Mouse (Mus musculus) small intestine, adult 2 months (tissue): ENCODE results near the gene Shf. TPM values are rescaled to one million over a fixed set of nuclear protein-coding genes. Genes with fewer than 3 reads are reported as not detected.

Source experiments
- H3K27ac ChIP-seq: fragments of 200-500 bp; 2 replicates; pipeline ENCODE4 v1.5.1; 2012; ENCODE audit warnings: low read depth, low read length, control low read depth, inconsistent platforms; ENCODE audit not compliant: insufficient read depth
- H3K27me3 ChIP-seq: fragments of 200-500 bp; 2 replicates; pipeline ENCODE4 v1.6.1; 2012; ENCODE audit warnings: mild to moderate bottlenecking, moderate library complexity, low read length, inconsistent platforms; ENCODE audit not compliant: control insufficient read depth, insufficient read depth
- H3K36me3 ChIP-seq: fragments of 200-500 bp; 2 replicates; pipeline ENCODE4 v1.6.1; 2012; ENCODE audit warnings: mild to moderate bottlenecking, low read length, control low read depth, inconsistent platforms; ENCODE audit not compliant: control insufficient read depth, insufficient read depth
- H3K4me1 ChIP-seq: fragments of 200-500 bp; 2 replicates; pipeline ENCODE4 v1.6.1; 2012; ENCODE audit warnings: low read length, inconsistent platforms, mixed read lengths; ENCODE audit not compliant: control insufficient read depth, insufficient read depth, insufficient read length
- H3K4me3 ChIP-seq: fragments of 200-500 bp; 2 replicates; pipeline ENCODE4 v1.5.1; 2012; ENCODE audit warnings: low read depth, mild to moderate bottlenecking, control low read depth, inconsistent platforms, low read length, moderate library complexity
- CTCF ChIP-seq: fragments of 200-500 bp; IDR thresholded peaks from 2 replicates; pipeline ENCODE4 v1.5.1; 2012; ENCODE audit warnings: low read depth, mild to moderate bottlenecking, control low read depth, inconsistent platforms, low read length, moderate library complexity, mixed read lengths; ENCODE audit not compliant: insufficient replicate concordance, insufficient read length; ENCODE audit errors: extremely low read depth
- POLR2A ChIP-seq: fragments of 200-500 bp; IDR thresholded peaks from 2 replicates; pipeline ENCODE4 v1.6.1; 2012; ENCODE audit warnings: low read depth, mild to moderate bottlenecking, control low read depth, inconsistent platforms, low read length, moderate library complexity
- WGBS: fragments of 180-500 bp; shearing (Covaris S2); methylation state at CpG from one replicate; pipeline ENCODE4 v1.1.7; 2018; 5-methylcytosine and 5-hydroxymethylcytosine counted together
- polyA plus RNA-seq: library from polyadenylated mRNA; depleted of rRNA; stranded (reverse); fragments of >200 nt; gene quantifications from 2 replicates; pipeline ENCODE4 v1.2.3, GENCODE M21; 2012

Shf gene
- polyA plus RNA-seq, 1 experiment, result 9.1 TPM

- no peak overlapping the region for H3K27ac ChIP-seq
- H3K4me3 ChIP-seq, result peak overlapping the region; percentile 86
- TF ChIP-seq CTCF (peak; percentile 12; the same call in 1 of the 2 replicates), POLR2A (no peak)
- no peaks in the 10 kb centered on the region for H3K27me3 ChIP-seq
- no peaks in the 10 kb centered on the region for H3K36me3 ChIP-seq
- WGBS, result 2% methylated on average over 48 of the region's 55 CpGs
- H3K4me1 ChIP-seq, result peaks cover 14% of the 10 kb centered on the region
Measured at GRCm38 (mm10) chr2:122368081-122368971, 636 bp downstream of the Shf start.

GRCm38 (mm10) chr2:122367701-122368080, 1.3 kb downstream of the Shf start:
- H3K4me1 ChIP-seq, result peaks cover 14% of the 10 kb centered on the region
- no peaks in the 10 kb centered on the region for H3K36me3 ChIP-seq
- TF ChIP-seq CTCF (no peak), POLR2A (no peak)
- H3K27ac ChIP-seq, result no peak overlapping the region
- H3K27me3 ChIP-seq, result no peaks in the 10 kb centered on the region
- peak overlapping the region; percentile 86 for H3K4me3 ChIP-seq
- 35% methylated on average over 4 of the region's 4 CpGs for WGBS

DNA sequence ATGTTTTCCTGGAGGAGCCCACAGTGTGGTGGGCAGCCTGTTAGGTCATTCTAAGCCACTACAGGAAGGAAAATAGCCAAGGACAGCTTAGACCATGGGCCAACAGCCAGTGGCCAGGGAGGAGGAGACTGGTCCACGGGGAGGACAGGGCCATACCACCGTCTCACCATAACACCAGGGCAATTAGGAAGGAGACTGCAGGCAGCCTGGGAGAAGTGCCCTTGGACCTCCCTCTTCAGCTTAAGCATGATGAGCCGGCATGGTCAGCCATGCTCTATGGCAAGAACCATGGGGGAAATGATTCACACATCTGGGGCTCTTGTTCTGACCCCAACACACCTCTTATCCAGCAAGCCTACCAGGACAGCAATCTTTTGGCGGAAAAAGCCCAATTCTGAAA, 1.8 kb downstream of the Shf start:
- no peak overlapping the region for H3K27ac ChIP-seq
- peaks cover 14% of the 10 kb centered on the region for H3K4me1 ChIP-seq
- WGBS, result 58% methylated on average over 4 of the region's 4 CpGs
- no peaks in the 10 kb centered on the region for H3K27me3 ChIP-seq
- H3K4me3 ChIP-seq, result no peak overlapping the region
- no peaks in the 10 kb centered on the region for H3K36me3 ChIP-seq
- TF ChIP-seq CTCF, result no peak

DNA sequence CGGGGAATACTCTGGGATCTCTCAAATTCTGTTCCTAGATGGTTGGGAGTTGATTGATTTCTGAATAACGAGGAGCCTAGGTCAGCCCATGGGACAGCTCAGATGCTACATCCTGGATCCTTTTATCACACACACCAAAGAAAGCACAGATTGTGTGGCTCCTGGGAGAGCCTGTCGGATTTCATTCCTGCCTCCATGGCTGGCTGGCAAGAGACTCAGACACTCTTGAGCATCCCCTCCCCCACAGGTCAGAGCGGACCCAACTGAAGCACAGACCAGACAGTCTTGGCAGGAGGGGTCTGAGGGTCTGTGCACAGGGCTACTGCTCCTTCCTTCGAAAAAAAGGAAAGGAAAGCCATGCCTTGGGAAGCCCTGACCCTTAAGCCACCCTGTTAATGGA, 2.3 kb downstream of the Shf start:
- Histone ChIP-seq H3K36me3 (no peaks in the 10 kb centered on the region), H3K4me1 (peaks cover 18% of the 10 kb centered on the region), H3K27me3 (no peaks in the 10 kb centered on the region), H3K4me3 (no peak overlapping the region), H3K27ac (no peak overlapping the region)
- no peak for TF ChIP-seq POLR2A
- TF ChIP-seq CTCF, result no peak
- WGBS, result 81% methylated on average over 5 of the region's 5 CpGs

GRCm38 (mm10) chr2:122366039-122366438, 2.9 kb downstream of the Shf start:
- no peaks in the 10 kb centered on the region for H3K27me3 ChIP-seq
- H3K4me1 ChIP-seq, result peaks cover 20% of the 10 kb centered on the region
- H3K36me3 ChIP-seq, result no peaks in the 10 kb centered on the region
- TF ChIP-seq CTCF (no peak), POLR2A (no peak)
- H3K4me3 ChIP-seq, result no peak overlapping the region
- H3K27ac ChIP-seq, result no peak overlapping the region
- 88% methylated on average over 3 of the region's 3 CpGs for WGBS

- H3K4me1 ChIP-seq, result peaks cover 25% of the 10 kb centered on the region
- WGBS, result 88% methylated on average over 10 of the region's 10 CpGs
- H3K27ac ChIP-seq, result no peak overlapping the region
- peak; percentile 31; the same call in 1 of the 2 replicates for TF ChIP-seq CTCF
- no peak for TF ChIP-seq POLR2A
- no peaks in the 10 kb centered on the region for H3K27me3 ChIP-seq
- H3K4me3 ChIP-seq, result no peak overlapping the region
- no peaks in the 10 kb centered on the region for H3K36me3 ChIP-seq
Measured at GRCm38 (mm10) chr2:122365244-122365866, 3.6 kb downstream of the Shf start.

DNA sequence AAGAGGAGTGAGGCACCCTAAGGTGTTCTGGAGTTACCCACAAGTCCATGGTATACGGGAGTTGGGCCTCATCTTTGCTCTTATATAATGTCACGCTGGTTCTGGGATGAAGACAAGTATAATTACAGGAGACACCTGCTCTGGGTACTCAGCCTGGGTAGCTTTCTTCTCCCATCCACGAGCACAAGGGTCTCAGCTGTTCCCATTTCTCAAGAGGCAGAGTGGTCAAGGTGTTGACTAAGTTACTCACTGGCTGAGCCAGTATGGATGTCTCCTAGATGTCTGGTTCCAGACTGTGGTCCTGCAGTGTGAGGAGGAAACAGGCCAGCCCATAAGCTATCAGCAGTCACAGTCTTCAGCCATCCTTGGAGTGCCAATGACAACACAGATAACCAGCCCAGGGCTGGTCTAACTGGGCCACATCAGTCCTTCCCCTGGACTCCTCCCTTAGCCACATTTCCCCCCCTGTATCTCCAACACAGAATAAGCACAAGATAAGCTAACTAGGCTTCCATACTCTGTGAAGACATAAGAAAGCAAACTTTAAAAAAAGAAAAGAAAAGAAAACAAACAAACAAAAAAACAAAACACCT, 4.5 kb downstream of the Shf start:
- no peak for TF ChIP-seq POLR2A
- TF ChIP-seq CTCF, result no peak
- no peaks in the 10 kb centered on the region for H3K36me3 ChIP-seq
- H3K4me1 ChIP-seq, result peaks cover 22% of the 10 kb centered on the region
- no peaks in the 10 kb centered on the region for H3K27me3 ChIP-seq
- 91% methylated on average over 3 of the region's 3 CpGs for WGBS
- H3K4me3 ChIP-seq, result no peak overlapping the region
- no peak overlapping the region for H3K27ac ChIP-seq
